Mouse (Mus musculus) heart, adult 9 months (tissue): ENCODE data around the gene Pih1d2.
"Not testable (repeated sequence)": the region's sequence is repeated elsewhere in the genome, so short reads cannot be mapped to it uniquely, and the experiment has no call there.

Experiments used
- DNase-seq, 2 experiments: peaks; one replicate each; pipeline ENCODE4 v3.0.0; 2022; ENCODE audit warnings: low spot score in 2 of 2

Gene Pih1d2

DNA sequence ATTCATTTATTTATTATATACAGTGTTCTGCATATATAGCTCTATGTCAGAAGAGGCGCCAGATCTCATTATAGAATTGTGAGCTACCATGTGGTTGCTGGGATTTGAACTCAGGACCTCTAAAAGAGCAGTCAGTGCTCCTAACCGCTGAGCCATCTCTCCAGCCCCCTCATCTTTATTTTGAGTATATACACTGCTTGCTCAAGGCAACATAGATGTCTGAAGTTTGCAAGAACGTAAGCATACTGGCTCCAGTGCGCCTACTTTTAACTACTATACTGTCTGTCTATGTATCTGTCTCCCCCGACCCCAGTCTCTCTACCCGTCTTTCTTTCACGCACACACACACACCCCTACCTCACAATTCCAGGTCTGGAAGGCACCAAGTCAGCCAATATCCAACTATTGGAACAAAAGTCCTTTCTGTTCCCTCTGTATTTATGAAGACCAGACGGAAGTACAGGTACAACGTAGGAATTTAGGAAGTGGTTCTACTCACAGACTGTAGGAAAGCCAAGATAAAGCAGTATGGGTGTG lies 741 bp downstream of the Pih1d2 start:
- DNase-seq: no peak

DNA sequence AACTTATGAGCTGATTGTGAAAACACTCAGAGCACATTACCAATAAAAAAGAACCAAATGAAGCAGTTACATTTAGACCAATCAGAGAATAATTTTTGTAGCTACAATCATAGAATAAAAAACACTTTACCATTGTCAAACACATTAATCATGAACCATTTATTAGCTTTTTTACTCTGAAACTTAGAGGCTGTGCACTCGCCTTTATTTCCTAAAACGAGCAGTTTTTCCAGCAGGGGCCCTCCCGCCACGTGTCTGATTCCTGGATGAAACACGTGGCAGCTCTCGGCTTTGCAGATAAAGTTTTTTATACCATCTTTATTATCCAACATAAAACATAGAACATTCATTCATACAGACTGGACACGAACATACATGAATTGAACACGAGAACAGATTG lies 13.8 kb downstream of the Pih1d2 start:
- DNase-seq: not testable (repeated sequence)

GRCm38 (mm10) chr9:50632016-50632688 lies 15.0 kb downstream of the Pih1d2 start:
- DNase-seq: no peak

DNA sequence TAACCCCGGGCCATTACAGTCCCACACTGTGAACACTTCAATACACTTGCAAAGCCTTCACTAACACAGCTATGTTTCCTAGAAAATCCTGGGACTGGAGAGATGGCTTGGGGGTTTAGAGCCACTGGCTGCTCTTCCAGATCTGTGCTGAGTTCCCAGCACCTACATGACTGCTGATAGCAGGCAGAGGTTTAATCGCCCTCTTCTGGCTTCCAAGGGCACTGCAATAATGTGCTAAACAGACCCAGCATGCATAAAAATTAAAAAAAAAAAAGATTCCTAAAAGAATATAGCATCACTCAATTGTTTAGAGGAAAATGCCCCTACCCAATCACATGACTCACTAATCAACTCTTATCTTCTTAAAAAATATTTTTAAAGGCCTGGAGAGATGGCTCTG lies 15.9 kb downstream of the Pih1d2 start:
- no peak for DNase-seq

GRCm38 (mm10) chr9:50634270-50634669 lies 17.1 kb downstream of the Pih1d2 start:
- no peak for DNase-seq

DNA sequence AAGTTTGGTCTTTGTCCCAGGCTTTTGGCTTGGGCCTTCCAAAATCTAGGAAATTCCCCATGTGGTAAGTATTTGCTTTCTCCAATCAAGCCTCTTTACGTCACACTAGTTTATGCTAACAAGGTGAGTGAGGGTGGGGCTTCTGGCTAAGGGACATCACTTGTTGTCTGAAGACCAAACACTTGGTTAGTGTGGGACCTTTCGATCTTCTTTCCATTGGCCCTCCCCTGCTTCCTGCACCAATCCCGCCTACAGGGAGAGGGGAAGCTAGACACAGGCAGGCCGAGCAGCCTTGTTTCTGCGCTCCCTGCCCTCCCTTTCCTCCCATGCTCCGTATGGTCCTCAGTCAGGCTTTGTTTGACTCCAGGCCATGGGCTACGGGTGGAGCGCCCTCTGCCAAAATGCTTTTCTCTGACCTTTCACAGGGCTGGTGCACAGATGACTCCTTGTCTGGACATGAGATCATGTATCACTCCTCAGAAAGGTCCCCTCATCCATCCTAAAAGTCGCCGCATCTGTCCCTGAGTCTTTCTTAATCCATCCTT lies 29.8 kb downstream of the Pih1d2 start:
- no peak for DNase-seq

- DNase-seq: no peak
Measured at GRCm38 (mm10) chr9:50650503-50650902, 33.4 kb downstream of the Pih1d2 start.

DNA sequence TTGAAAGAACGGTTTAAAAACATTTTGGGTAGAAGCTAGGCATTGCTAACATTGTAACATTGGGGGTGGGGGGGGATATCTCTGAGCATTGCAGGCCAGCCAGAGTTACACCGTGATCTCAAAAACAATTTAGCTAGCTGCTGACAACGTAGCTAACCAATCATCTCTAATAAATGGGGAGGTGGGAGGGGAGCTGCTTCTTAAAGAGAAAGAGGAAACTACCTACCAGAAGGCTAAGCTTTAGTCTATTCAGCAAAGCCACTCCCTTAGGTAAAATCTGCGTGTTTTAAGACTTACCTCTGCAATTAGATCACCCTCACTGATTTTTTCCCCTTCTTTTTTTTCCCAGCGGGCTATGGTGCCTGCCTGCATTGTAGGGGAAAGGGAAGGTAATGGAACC lies 41.3 kb downstream of the Pih1d2 start:
- DNase-seq: no peak

GRCm38 (mm10) chr9:50658941-50659388 lies 41.8 kb downstream of the Pih1d2 start:
- no peak for DNase-seq

DNA sequence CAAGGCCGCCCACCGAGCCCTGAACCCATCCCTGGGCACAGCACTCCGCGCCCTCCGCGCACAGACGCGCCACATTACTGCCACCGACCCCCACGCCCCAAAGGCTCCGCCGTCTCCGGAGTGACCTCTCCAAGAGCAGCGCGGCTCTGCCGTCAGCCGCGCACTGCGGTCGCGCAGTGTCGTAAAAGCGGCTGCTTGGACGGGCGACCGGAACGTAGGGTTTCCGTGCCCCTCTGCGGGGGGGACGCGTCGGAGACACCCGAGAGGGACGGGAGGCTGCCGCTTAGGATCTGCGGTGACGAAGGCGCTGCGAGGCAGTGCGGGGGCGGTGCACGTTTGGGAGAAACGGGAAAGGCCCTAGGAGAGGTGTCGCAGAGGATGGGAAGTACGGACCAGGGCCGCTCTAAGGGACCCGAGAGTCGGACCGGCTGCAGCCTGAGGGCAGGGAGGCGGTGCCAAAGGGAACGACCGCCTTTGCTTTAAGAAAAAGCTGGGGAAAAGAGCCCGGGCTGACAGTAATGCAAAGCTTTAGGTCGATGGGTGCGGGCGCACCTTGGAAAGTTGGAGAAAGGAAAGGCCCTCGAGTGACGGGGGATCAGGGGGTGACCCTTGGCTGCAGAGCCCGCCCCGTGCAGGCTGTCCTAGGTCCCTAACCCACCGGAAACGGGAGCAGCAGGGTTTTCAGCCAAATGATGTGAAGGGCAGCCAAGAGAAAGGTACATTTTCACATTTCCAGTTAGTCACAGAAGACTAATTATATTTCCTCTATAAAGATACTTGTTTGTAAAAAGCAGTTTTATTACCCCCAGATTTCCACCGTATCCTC lies 42.5 kb downstream of the Pih1d2 start, which contains the start of gene Dlat:
Gene Dlat (minus strand): TSS at position 389 of the 826 bp plus-strand sequence.
- peak; percentile 90 to 93 for DNase-seq

DNA sequence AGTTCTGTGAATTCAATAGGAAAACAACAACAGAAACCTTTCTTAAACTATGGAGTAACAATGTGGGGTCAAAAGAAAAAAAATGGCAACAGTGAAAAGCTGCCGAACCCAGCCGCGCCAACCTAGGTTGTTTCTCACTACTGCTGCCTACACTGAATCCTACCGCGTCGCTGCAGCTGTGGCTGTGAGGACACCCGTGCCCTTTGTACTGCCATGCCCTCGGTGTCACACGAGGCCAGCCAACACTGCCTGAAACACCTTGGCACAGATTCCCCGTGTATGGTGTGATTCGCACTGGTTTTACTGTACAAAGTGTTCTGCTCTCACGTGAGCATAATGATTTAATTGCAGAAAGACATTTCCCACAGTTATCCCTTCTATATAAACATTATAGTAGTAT lies 43.3 kb downstream of the Pih1d2 start:
- DNase-seq: peak; percentile 24 to 35

DNA sequence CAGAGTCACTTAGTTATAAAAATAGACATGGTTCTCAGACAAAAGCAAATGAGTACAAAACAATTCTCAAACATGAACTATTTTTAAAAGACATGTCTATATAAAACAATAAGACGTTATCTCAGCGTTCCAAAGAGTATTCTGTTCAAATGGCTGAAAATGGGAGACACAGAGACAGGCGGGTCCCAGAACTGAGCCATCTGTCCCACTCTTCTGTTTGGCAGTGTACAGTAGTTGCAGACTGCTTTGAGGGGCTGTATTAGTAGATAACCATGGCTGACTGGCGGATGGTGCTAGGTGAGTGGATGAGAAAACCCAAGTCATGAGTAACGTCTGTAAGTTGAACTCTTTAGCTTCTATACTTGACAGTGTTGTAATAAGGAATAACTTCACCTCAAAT lies 47.7 kb downstream of the Pih1d2 start:
- no peak for DNase-seq

GRCm38 (mm10) chr9:50666442-50666841 lies 49.3 kb downstream of the Pih1d2 start:
- DNase-seq: no peak

- no peak for DNase-seq
Measured at GRCm38 (mm10) chr9:50667579-50668498, 50.7 kb downstream of the Pih1d2 start.

GRCm38 (mm10) chr9:50670690-50671089 lies 53.6 kb downstream of the Pih1d2 start:
- peak in 1 of 2 experiments; percentile 18 for DNase-seq
